Mouse (Mus musculus) neural tube, embryonic 14.5 days (tissue): ENCODE data around the gene Sdhaf4. TPM values are rescaled to one million over a fixed set of nuclear protein-coding genes. Genes with fewer than 3 reads are reported as not detected.

Experiments
- polyA plus RNA-seq: library from polyadenylated mRNA; unstranded; fragments of >200 nt; fragmentation: Nextera tagmentation; extraction: Ambion mirVana; gene quantifications from 2 replicates; pipeline ENCODE4 v1.2.1, GENCODE M21; 2014

Gene Sdhaf4
- polyA plus RNA-seq, 1 experiment from 2014 or later = 108 TPM

Other genes with a start within 250 kb of the Sdhaf4 start
- gene B3gat2, start 243.9 kb downstream of the Sdhaf4 start, polyA plus RNA-seq = 29.3 and 34.7 TPM in 2 replicates
- gene Smap1, start 83.3 kb downstream of the Sdhaf4 start, polyA plus RNA-seq = 93.6 and 102 TPM in 2 replicates
- gene Fam135a, start 94.7 kb upstream of the Sdhaf4 start, polyA plus RNA-seq = 30.0 and 34.9 TPM in 2 replicates
- 0.72 and 1.3 TPM in 2 replicates for gene Col9a1, start 172.0 kb upstream of the Sdhaf4 start, polyA plus RNA-seq